Mouse (Mus musculus): ENCODE measurements at regions not wholly inside any gene's neighbourhood (a gene's known extent, or its start where the extent isn't known, plus 50 kb on each side); places are given as distances from the start of the nearest gene placed in this dataset.

- H3K79me2 ChIP-seq (ENCODE audit: control insufficient read depth, insufficient read depth, low read length), result no peaks in the 10 kb centered on the region
- no peaks in the 10 kb centered on the region for H3K27me3 ChIP-seq (ENCODE audit: control insufficient read depth, insufficient read depth, low read length)
- no peaks in the 10 kb centered on the region for H3K4me1 ChIP-seq (ENCODE audit: control insufficient read depth, insufficient read depth, low read length)
- no peak for DNase-seq (ENCODE audit: extremely low read depth, low read depth, low spot score)
- H3K9ac ChIP-seq (ENCODE audit: low read depth, low read length), result no peak overlapping the region
- no peak for TF ChIP-seq CTCF (IDR thresholded peaks at IDR 0.05; ENCODE audit: low read depth, low read length)
- no peak for TF ChIP-seq POLR2A (IDR thresholded peaks at IDR 0.05; ENCODE audit: extremely low read depth, insufficient read depth, low read length)
- no peak overlapping the region for H3K4me3 ChIP-seq (ENCODE audit: insufficient read depth, low read depth, low read length)
- H3K27ac ChIP-seq (replicated peaks; ENCODE audit: insufficient read depth, low read depth, low read length), result no peak overlapping the region
- no peaks in the 10 kb centered on the region for H3K36me3 ChIP-seq (ENCODE audit: control insufficient read depth, insufficient read depth, low read length)
- WGBS, result 75% methylated on average over 2 of the region's 2 CpGs
Observed at GRCm38 (mm10) chr12:105948322-105948721, 61.7 kb upstream of the Vrk1 start.

GRCm38 (mm10) chr12:105955764-105956290 is 54.2 kb upstream of the Vrk1 start:
- WGBS, result 86% methylated on average over 1 of the region's 1 CpGs
- no peaks in the 10 kb centered on the region for H3K79me2 ChIP-seq (ENCODE audit: control insufficient read depth, insufficient read depth, low read length)
- DNase-seq (ENCODE audit: extremely low read depth, low read depth, low spot score), result no peak
- no peak overlapping the region for H3K9ac ChIP-seq (ENCODE audit: low read depth, low read length)
- H3K4me1 ChIP-seq (ENCODE audit: control insufficient read depth, insufficient read depth, low read length), result no peaks in the 10 kb centered on the region
- no peaks in the 10 kb centered on the region for H3K27me3 ChIP-seq (ENCODE audit: control insufficient read depth, insufficient read depth, low read length)
- TF ChIP-seq CTCF (IDR thresholded peaks at IDR 0.05; ENCODE audit: low read depth, low read length), result no peak
- TF ChIP-seq POLR2A (IDR thresholded peaks at IDR 0.05; ENCODE audit: extremely low read depth, insufficient read depth, low read length), result no peak
- no peaks in the 10 kb centered on the region for H3K36me3 ChIP-seq (ENCODE audit: control insufficient read depth, insufficient read depth, low read length)
- no peak overlapping the region for H3K27ac ChIP-seq (replicated peaks; ENCODE audit: insufficient read depth, low read depth, low read length)
- H3K4me3 ChIP-seq (ENCODE audit: insufficient read depth, low read depth, low read length), result no peak overlapping the region

- 60% methylated on average over 7 of the region's 7 CpGs for WGBS
- no peak overlapping the region for H3K27ac ChIP-seq (replicated peaks; ENCODE audit: insufficient read depth, low read depth, low read length)
- H3K4me1 ChIP-seq (ENCODE audit: control insufficient read depth, insufficient read depth, low read length), result no peaks in the 10 kb centered on the region
- DNase-seq (ENCODE audit: extremely low read depth, low read depth, low spot score), result no peak
- no peak overlapping the region for H3K4me3 ChIP-seq (ENCODE audit: insufficient read depth, low read depth, low read length)
- no peak overlapping the region for H3K9ac ChIP-seq (ENCODE audit: low read depth, low read length)
- TF ChIP-seq POLR2A (IDR thresholded peaks at IDR 0.05; ENCODE audit: extremely low read depth, insufficient read depth, low read length) (no peak), CTCF (IDR thresholded peaks at IDR 0.05; ENCODE audit: low read depth, low read length) (no peak)
- H3K36me3 ChIP-seq (ENCODE audit: control insufficient read depth, insufficient read depth, low read length), result no peaks in the 10 kb centered on the region
- H3K27me3 ChIP-seq (ENCODE audit: control insufficient read depth, insufficient read depth, low read length), result no peaks in the 10 kb centered on the region
- no peaks in the 10 kb centered on the region for H3K79me2 ChIP-seq (ENCODE audit: control insufficient read depth, insufficient read depth, low read length)
Observed at GRCm38 (mm10) chr12:105959756-105960155, 50.3 kb upstream of the Vrk1 start.
